Mouse (Mus musculus): ENCODE measurements at regions not wholly inside any gene's neighbourhood (a gene's known extent, or its start where the extent isn't known, plus 50 kb on each side); places are given as distances from the start of the nearest gene placed in this dataset.
"Not testable (repeated sequence)": the region's sequence is repeated elsewhere in the genome, so short reads cannot be mapped to it uniquely, and the experiment has no call there.

DNA sequence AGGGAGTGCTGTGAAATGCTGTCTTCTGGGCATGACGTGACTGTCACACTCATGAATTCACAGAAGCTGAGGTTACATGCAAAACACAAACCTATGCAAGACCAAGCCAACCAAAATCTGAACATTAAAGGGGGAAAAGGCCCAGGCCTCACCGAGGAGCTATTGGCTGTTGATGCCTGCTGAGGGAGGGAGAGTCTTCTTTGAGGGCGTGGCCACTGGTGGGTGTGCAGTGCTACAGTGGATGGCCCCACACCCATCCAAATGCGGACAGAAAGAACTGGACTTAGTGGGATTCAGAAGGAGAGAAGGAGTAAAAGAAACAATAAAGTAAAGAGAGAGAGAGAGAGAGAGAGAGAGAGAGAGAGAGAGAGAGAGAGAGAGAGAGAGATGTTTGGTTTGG lies 522.3 kb downstream of the Dad1 start:
- TF ChIP-seq CTCF, POLR2A (IDR thresholded peaks at IDR 0.05; ENCODE audit: insufficient read depth, low read depth, low read length): not testable (repeated sequence)

All from olfactory bulb, adult 2 months (tissue).